Mouse (Mus musculus) Muller cell, postnatal 12 days (primary cell): ENCODE data around the gene Dpysl5.

Source experiments
- DNase-seq: peaks from one replicate; pipeline ENCODE4 v3.0.0-alpha.2; 2015; ENCODE audit errors: inconsistent ontology term

Dpysl5 gene

GRCm38 (mm10) chr5:30765596-30766370 is 54.4 kb downstream of the Dpysl5 start:
- DNase-seq = peak; percentile 95

GRCm38 (mm10) chr5:30768082-30768481 is 56.7 kb downstream of the Dpysl5 start:
- peak; percentile 51 for DNase-seq

- DNase-seq = peak; percentile 95
Observed at GRCm38 (mm10) chr5:30768598-30768997, 57.2 kb downstream of the Dpysl5 start.

GRCm38 (mm10) chr5:30769075-30769474 is 57.7 kb downstream of the Dpysl5 start:
- DNase-seq = no peak

- peak; percentile 93 for DNase-seq
Observed at GRCm38 (mm10) chr5:30774601-30775371, 63.4 kb downstream of the Dpysl5 start.

GRCm38 (mm10) chr5:30780699-30781098 is 69.3 kb downstream of the Dpysl5 start:
- no peak for DNase-seq

- no peak for DNase-seq
Observed at GRCm38 (mm10) chr5:30781147-30781546, 69.8 kb downstream of the Dpysl5 start.

- no peak for DNase-seq
Observed at GRCm38 (mm10) chr5:30787381-30787780, 76.0 kb downstream of the Dpysl5 start.

- no peak for DNase-seq
Observed at GRCm38 (mm10) chr5:30790047-30790446, 78.7 kb downstream of the Dpysl5 start.

GRCm38 (mm10) chr5:30796125-30796524 is 84.8 kb downstream of the Dpysl5 start:
- peak; percentile 66 for DNase-seq

- DNase-seq = no peak
Observed at GRCm38 (mm10) chr5:30797482-30797881, 86.1 kb downstream of the Dpysl5 start.

- DNase-seq = no peak
Observed at GRCm38 (mm10) chr5:30797982-30798381, 86.6 kb downstream of the Dpysl5 start.

GRCm38 (mm10) chr5:30798965-30799364 is 87.6 kb downstream of the Dpysl5 start:
- DNase-seq = no peak

- DNase-seq = no peak
Observed at GRCm38 (mm10) chr5:30802724-30803467, 91.5 kb downstream of the Dpysl5 start.

- DNase-seq = peak; percentile 59
Observed at GRCm38 (mm10) chr5:30806106-30806505, 94.7 kb downstream of the Dpysl5 start.

GRCm38 (mm10) chr5:30814424-30815119 is 103.2 kb downstream of the Dpysl5 start, which contains the start of gene Mapre3:
Mapre3 (plus strand) TSS chr5:30814641.
- peak; percentile 94 for DNase-seq

GRCm38 (mm10) chr5:30815120-30815465 is 103.7 kb downstream of the Dpysl5 start:
- DNase-seq = peak; percentile 47

- peak; percentile 69 for DNase-seq
Observed at GRCm38 (mm10) chr5:30816261-30816791, 105.0 kb downstream of the Dpysl5 start.

- no peak for DNase-seq
Observed at GRCm38 (mm10) chr5:30818758-30819309, 107.5 kb downstream of the Dpysl5 start.

- no peak for DNase-seq
Observed at GRCm38 (mm10) chr5:30822689-30823088, 111.3 kb downstream of the Dpysl5 start.

GRCm38 (mm10) chr5:30823091-30823490 is 111.7 kb downstream of the Dpysl5 start:
- DNase-seq = no peak
